In genomic region chr8:70897681-70898413, GRCm38 (mm10) we compare ENCODE assay signal across 8 mouse cellular contexts. TPM values are rescaled to one million over a fixed set of nuclear protein-coding genes. Genes with fewer than 3 reads are reported as not detected.
DNase-seq lines count a peak whose midpoint lies in the region; ATAC-seq and TF ChIP-seq lines count a peak whose summit lies in the region.

No protein-coding gene starts in this region.

- peak overlapping the region; percentile 82 for H3K27ac ChIP-seq in brown adipose tissue, adult 24 weeks (replicated peaks; ENCODE audit: low read depth, low read length)
- peak overlapping the region; percentile 99 for H3K27ac ChIP-seq in forebrain, embryonic 10.5 days
- H3K27ac ChIP-seq in heart, embryonic 16.5 days (ENCODE audit: low read length), result peak overlapping the region; percentile 90
- peak overlapping the region; percentile 90 for H3K27ac ChIP-seq in liver, embryonic 13.5 days
- H3K27ac ChIP-seq in stomach, postnatal 0 days (replicated peaks), result peak overlapping the region; percentile 85

- TF ChIP-seq EP300 in stomach, postnatal 0 days (optimal IDR thresholded peaks at IDR 0.05), result no peak

- H3K36me3 ChIP-seq in forebrain, embryonic 10.5 days (replicated peaks), result peaks cover 36% of the 10 kb centered on the region
- H3K36me3 ChIP-seq in heart, embryonic 16.5 days (ENCODE audit: control insufficient read depth, insufficient read depth), result peaks cover 26% of the 10 kb centered on the region
- H3K36me3 ChIP-seq in liver, embryonic 13.5 days, result peaks cover 34% of the 10 kb centered on the region
- H3K36me3 ChIP-seq in stomach, postnatal 0 days (ENCODE audit: control insufficient read depth, insufficient read depth, low read length), result peaks cover 12% of the 10 kb centered on the region

- TF ChIP-seq CTCF in stomach, postnatal 0 days (IDR thresholded peaks at IDR 0.05; ENCODE audit: low read depth), result peak; percentile 95

- peaks cover 29% of the 10 kb centered on the region for H3K27me3 ChIP-seq in forebrain, embryonic 10.5 days (ENCODE audit: poor library complexity, severe bottlenecking)
- peaks cover 11% of the 10 kb centered on the region for H3K27me3 ChIP-seq in heart, embryonic 16.5 days (ENCODE audit: control insufficient read depth, insufficient read depth, low read length)
- peaks cover 16% of the 10 kb centered on the region for H3K27me3 ChIP-seq in liver, embryonic 13.5 days
- H3K27me3 ChIP-seq in stomach, postnatal 0 days (ENCODE audit: control insufficient read depth, insufficient read depth, low read length), result no peaks in the 10 kb centered on the region

- H3K4me1 ChIP-seq in brown adipose tissue, adult 24 weeks (ENCODE audit: control insufficient read depth, insufficient read depth, insufficient read length, low read length), result peaks cover 3% of the 10 kb centered on the region; the same call in 1 of the 2 replicates
- peaks cover 27% of the 10 kb centered on the region for H3K4me1 ChIP-seq in forebrain, embryonic 10.5 days
- H3K4me1 ChIP-seq in heart, embryonic 16.5 days (ENCODE audit: control insufficient read depth, insufficient read depth, low read length), result peaks cover 10% of the 10 kb centered on the region
- H3K4me1 ChIP-seq in liver, embryonic 13.5 days (replicated peaks), result peaks cover 42% of the 10 kb centered on the region
- peaks cover 4% of the 10 kb centered on the region; the same call in 1 of the 2 replicates for H3K4me1 ChIP-seq in stomach, postnatal 0 days (replicated peaks; ENCODE audit: control insufficient read depth, insufficient read depth)

- H3K9ac ChIP-seq in heart, embryonic 16.5 days (ENCODE audit: low read length), result peak overlapping the region; percentile 80
- H3K9ac ChIP-seq in liver, embryonic 13.5 days, result peak overlapping the region; percentile 86
- H3K9ac ChIP-seq in stomach, postnatal 0 days (ENCODE audit: low read length), result peak overlapping the region; percentile 71

- peak overlapping the region; percentile 71 for H3K4me3 ChIP-seq in brown adipose tissue, adult 24 weeks (ENCODE audit: insufficient read depth, low read depth, low read length)
- peak overlapping the region; percentile 93 for H3K4me3 ChIP-seq in forebrain, embryonic 10.5 days
- H3K4me3 ChIP-seq in heart, embryonic 16.5 days (ENCODE audit: low read length), result peak overlapping the region; percentile 90
- H3K4me3 ChIP-seq in liver, embryonic 13.5 days (replicated peaks), result peak overlapping the region; percentile 84
- peak overlapping the region; percentile 84 for H3K4me3 ChIP-seq in stomach, postnatal 0 days (ENCODE audit: low read depth, low read length)

- DNase-seq in forebrain, embryonic 10.5 days (ENCODE audit: extremely low spot score, low spot score), result peak; percentile 83
- peak; percentile 85 to 90 for DNase-seq in kidney, postnatal 25 days
- peak; percentile 75 for DNase-seq in liver, embryonic 13.5 days
- peak; percentile 76 to 85 for DNase-seq in natural killer cell, adult 2 months (ENCODE audit: low spot score in 2 of 2)
- peak; percentile 87 for DNase-seq in stomach, postnatal 0 days (ENCODE audit: low spot score)

- peak overlapping the region; percentile 95 for H3K4me2 ChIP-seq in heart, embryonic 16.5 days (ENCODE audit: low read depth, low read length)
- H3K4me2 ChIP-seq in liver, embryonic 13.5 days, result peak overlapping the region; percentile 83
- H3K4me2 ChIP-seq in stomach, postnatal 0 days (replicated peaks; ENCODE audit: low read depth), result peak overlapping the region; percentile 73

- ATAC-seq in CD4-positive, CD25-positive, alpha-beta regulatory T cell, adult 4 months, result peak; percentile 44
- peak; percentile 46 for ATAC-seq in heart, embryonic 16.5 days (replicated peaks; ENCODE audit: extremely low read depth, insufficient read depth, low FRiP score)
- ATAC-seq in liver, embryonic 13.5 days (ENCODE audit: low read depth), result peak; percentile 39
- peak; percentile 44 for ATAC-seq in stomach, postnatal 0 days (ENCODE audit: low FRiP score, low TSS enrichment)

- no peaks in the 10 kb centered on the region for H3K9me3 ChIP-seq in forebrain, embryonic 10.5 days
- H3K9me3 ChIP-seq in heart, embryonic 16.5 days (replicated peaks; ENCODE audit: control insufficient read depth, low read length), result no peaks in the 10 kb centered on the region
- no peaks in the 10 kb centered on the region for H3K9me3 ChIP-seq in liver, embryonic 13.5 days (replicated peaks)
- no peaks in the 10 kb centered on the region for H3K9me3 ChIP-seq in stomach, postnatal 0 days (ENCODE audit: control insufficient read depth, low read length)

- WGBS in forebrain, embryonic 10.5 days, result under 1% methylated on average over 20 of the region's 20 CpGs
- WGBS in heart, embryonic 16.5 days, result under 1% methylated on average over 20 of the region's 20 CpGs
- under 1% methylated on average over 20 of the region's 20 CpGs for WGBS in liver, embryonic 13.5 days (ENCODE audit: insufficient replicate concordance)
- under 1% methylated on average over 20 of the region's 20 CpGs for WGBS in stomach, postnatal 0 days

RNA-seq across cellular contexts. Expression of gene Rpl18a, which starts 0.6 kb away (rescaled TPM):
- over 10,000 TPM in 1 of 2 experiments, 1,000 to 10,000 TPM in 1; 9,999 to 11,110 TPM for polyA plus RNA-seq in CD4-positive, CD25-positive, alpha-beta regulatory T cell, adult 4 months (2017; shearing (Covaris generic))
- 822 and 1,180 TPM in 2 replicates for polyA plus RNA-seq in brown adipose tissue, adult 24 weeks (2012; ENCODE audit: insufficient read depth, insufficient read length, missing spikeins)
- 3,478 and 3,689 TPM in 2 replicates for polyA plus RNA-seq in forebrain, embryonic 10.5 days (2016; fragmentation: Nextera tagmentation; extraction: Ambion mirVana)
- 2,334 and 2,733 TPM in 2 replicates for polyA plus RNA-seq in heart, embryonic 16.5 days (2015; fragmentation: Nextera tagmentation; extraction: Ambion mirVana)
- polyA plus RNA-seq in liver, embryonic 13.5 days (2015; fragmentation: Nextera tagmentation; extraction: Ambion mirVana), result 2,606 and 3,100 TPM in 2 replicates
- 4,207 and 4,214 TPM in 2 replicates for polyA plus RNA-seq in stomach, postnatal 0 days (2015; fragmentation: Nextera tagmentation; extraction: Ambion mirVana)

RNA-seq across cellular contexts. Expression of gene Slc5a5, which starts 5.3 kb away (rescaled TPM):
- polyA plus RNA-seq in CD4-positive, CD25-positive, alpha-beta regulatory T cell, adult 4 months (2017; shearing (Covaris generic)), result not detected
- not detected in 2 replicates for polyA plus RNA-seq in brown adipose tissue, adult 24 weeks (2012; ENCODE audit: insufficient read depth, insufficient read length, missing spikeins)
- polyA plus RNA-seq in forebrain, embryonic 10.5 days (2016; fragmentation: Nextera tagmentation; extraction: Ambion mirVana), result 0.36 and 0.38 TPM in 2 replicates
- 0.31 and 0.43 TPM in 2 replicates for polyA plus RNA-seq in heart, embryonic 16.5 days (2015; fragmentation: Nextera tagmentation; extraction: Ambion mirVana)
- polyA plus RNA-seq in liver, embryonic 13.5 days (2015; fragmentation: Nextera tagmentation; extraction: Ambion mirVana), result 0.03 TPM in 2 replicates
- polyA plus RNA-seq in stomach, postnatal 0 days (2015; fragmentation: Nextera tagmentation; extraction: Ambion mirVana), result 42.8 and 58.5 TPM in 2 replicates

RNA-seq across cellular contexts. Expression of gene Map1s, which starts 7.9 kb away (rescaled TPM):
- polyA plus RNA-seq in CD4-positive, CD25-positive, alpha-beta regulatory T cell, adult 4 months (2017; shearing (Covaris generic)), result 10 to 100 TPM; 13.8 to 17.2 TPM
- 3.0 and 3.4 TPM in 2 replicates for polyA plus RNA-seq in brown adipose tissue, adult 24 weeks (2012; ENCODE audit: insufficient read depth, insufficient read length, missing spikeins)
- polyA plus RNA-seq in forebrain, embryonic 10.5 days (2016; fragmentation: Nextera tagmentation; extraction: Ambion mirVana), result 69.1 and 69.3 TPM in 2 replicates
- polyA plus RNA-seq in heart, embryonic 16.5 days (2015; fragmentation: Nextera tagmentation; extraction: Ambion mirVana), result 36.9 and 38.1 TPM in 2 replicates
- polyA plus RNA-seq in liver, embryonic 13.5 days (2015; fragmentation: Nextera tagmentation; extraction: Ambion mirVana), result 17.7 and 19.0 TPM in 2 replicates
- 15.2 and 15.6 TPM in 2 replicates for polyA plus RNA-seq in stomach, postnatal 0 days (2015; fragmentation: Nextera tagmentation; extraction: Ambion mirVana)

RNA-seq across cellular contexts. Expression of gene Ccdc124, which starts 24.1 kb away (rescaled TPM):
- polyA plus RNA-seq in CD4-positive, CD25-positive, alpha-beta regulatory T cell, adult 4 months (2017; shearing (Covaris generic)), result 10 to 100 TPM; 61.0 to 62.7 TPM
- polyA plus RNA-seq in brown adipose tissue, adult 24 weeks (2012; ENCODE audit: insufficient read depth, insufficient read length, missing spikeins), result 54.5 and 60.6 TPM in 2 replicates
- polyA plus RNA-seq in forebrain, embryonic 10.5 days (2016; fragmentation: Nextera tagmentation; extraction: Ambion mirVana), result 184 and 186 TPM in 2 replicates
- 82.3 and 91.8 TPM in 2 replicates for polyA plus RNA-seq in heart, embryonic 16.5 days (2015; fragmentation: Nextera tagmentation; extraction: Ambion mirVana)
- 70.9 and 76.5 TPM in 2 replicates for polyA plus RNA-seq in liver, embryonic 13.5 days (2015; fragmentation: Nextera tagmentation; extraction: Ambion mirVana)
- 73.2 and 74.1 TPM in 2 replicates for polyA plus RNA-seq in stomach, postnatal 0 days (2015; fragmentation: Nextera tagmentation; extraction: Ambion mirVana)

RNA-seq across cellular contexts. Expression of gene Kcnn1, which starts 34.8 kb away (rescaled TPM):
- not detected for polyA plus RNA-seq in CD4-positive, CD25-positive, alpha-beta regulatory T cell, adult 4 months (2017; shearing (Covaris generic))
- 5.8 and 6.0 TPM in 2 replicates for polyA plus RNA-seq in brown adipose tissue, adult 24 weeks (2012; ENCODE audit: insufficient read depth, insufficient read length, missing spikeins)
- 4.7 and 5.9 TPM in 2 replicates for polyA plus RNA-seq in forebrain, embryonic 10.5 days (2016; fragmentation: Nextera tagmentation; extraction: Ambion mirVana)
- 4.1 and 4.2 TPM in 2 replicates for polyA plus RNA-seq in heart, embryonic 16.5 days (2015; fragmentation: Nextera tagmentation; extraction: Ambion mirVana)
- 0.29 and 0.44 TPM in 2 replicates for polyA plus RNA-seq in liver, embryonic 13.5 days (2015; fragmentation: Nextera tagmentation; extraction: Ambion mirVana)
- polyA plus RNA-seq in stomach, postnatal 0 days (2015; fragmentation: Nextera tagmentation; extraction: Ambion mirVana), result 0.64 and 0.72 TPM in 2 replicates

Comparison
In these comparisons a context has a peak if more than half of its experiments do, and no peak if none do; other contexts are left out.
1. Peak in every context shown above with its lines: DNase-seq, ATAC-seq, H3K4me3 ChIP-seq and H3K27ac ChIP-seq.
2. RNA of gene Slc5a5, which starts 5.3 kb away (polyA plus RNA-seq): 42.8 to 58.5 TPM in stomach, postnatal 0 days; 0.31 to 0.43 TPM in heart, embryonic 16.5 days, 0.36 to 0.38 TPM in forebrain, embryonic 10.5 days, 0.03 TPM in liver, embryonic 13.5 days, not detected in CD4-positive, CD25-positive, alpha-beta regulatory T cell, adult 4 months and not detected in brown adipose tissue, adult 24 weeks; every median in the first group is over 10 times any median in the second.